Comparison of ENCODE assay signal across 8 mouse cellular contexts in the genomic region with DNA sequence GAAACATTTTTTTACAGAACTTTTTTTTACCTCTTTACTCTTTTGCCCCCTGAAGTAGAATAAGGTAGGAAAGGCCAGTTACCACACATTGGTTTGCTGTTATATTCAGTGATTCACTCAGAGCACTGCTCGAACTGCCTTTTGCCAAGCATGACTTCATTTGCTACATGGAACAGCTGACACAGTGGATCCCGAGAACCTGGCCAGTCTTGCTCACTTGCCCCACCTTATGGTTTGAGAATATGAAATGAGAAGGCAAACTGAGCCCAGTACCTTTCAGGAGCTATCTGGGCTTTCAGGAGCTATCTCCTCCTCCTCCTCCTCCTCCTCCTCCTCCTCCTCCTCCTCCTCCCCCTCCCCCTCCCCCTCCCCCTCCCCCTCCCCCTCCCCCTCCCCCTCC. TPM values are rescaled to one million over a fixed set of nuclear protein-coding genes. Genes with fewer than 3 reads are reported as not detected.
A peak's percentile ranks its signal among the peaks of the same experiment; 100 is the strongest.
DNase-seq lines count a peak whose midpoint lies in the region; ATAC-seq and TF ChIP-seq lines count a peak whose summit lies in the region.

No protein-coding gene starts in this region.

- H3K4me2 ChIP-seq in limb, embryonic 14.5 days (replicated peaks; ENCODE audit: low read depth, low read length, severe bottlenecking): no peak overlapping the region
- H3K4me2 ChIP-seq in liver, postnatal 0 days (ENCODE audit: low read depth, low read length): no peak overlapping the region
- H3K4me2 ChIP-seq in intestine, embryonic 16.5 days (ENCODE audit: low read depth, low read length): no peak overlapping the region

- no peaks in the 10 kb centered on the region for H3K9me3 ChIP-seq in limb, embryonic 14.5 days (ENCODE audit: control insufficient read depth, low read length)
- H3K9me3 ChIP-seq in limb, embryonic 10.5 days (replicated peaks): no peaks in the 10 kb centered on the region
- no peaks in the 10 kb centered on the region for H3K9me3 ChIP-seq in liver, postnatal 0 days (ENCODE audit: low read length)
- H3K9me3 ChIP-seq in intestine, embryonic 16.5 days (ENCODE audit: control insufficient read depth, low read length): no peaks in the 10 kb centered on the region

- WGBS in limb, embryonic 14.5 days: 44% methylated on average over 2 of the region's 2 CpGs
- WGBS in limb, embryonic 10.5 days: 63% methylated on average over 2 of the region's 2 CpGs
- WGBS in liver, postnatal 0 days (ENCODE audit: insufficient replicate concordance): 53% methylated on average over 2 of the region's 2 CpGs
- WGBS in intestine, embryonic 16.5 days: 48% methylated on average over 2 of the region's 2 CpGs

- no peaks in the 10 kb centered on the region for H3K27me3 ChIP-seq in limb, embryonic 14.5 days (ENCODE audit: control insufficient read depth, insufficient read depth, low read length)
- no peaks in the 10 kb centered on the region for H3K27me3 ChIP-seq in limb, embryonic 10.5 days (ENCODE audit: low read depth, poor library complexity, severe bottlenecking)
- no peaks in the 10 kb centered on the region for H3K27me3 ChIP-seq in liver, postnatal 0 days (ENCODE audit: insufficient read depth, low read length)
- H3K27me3 ChIP-seq in intestine, embryonic 16.5 days (replicated peaks; ENCODE audit: control insufficient read depth, insufficient read depth, low read length): no peaks in the 10 kb centered on the region

- H3K9ac ChIP-seq in limb, embryonic 14.5 days (ENCODE audit: low read depth, low read length, severe bottlenecking): no peak overlapping the region
- no peak overlapping the region for H3K9ac ChIP-seq in liver, postnatal 0 days (replicated peaks)
- H3K9ac ChIP-seq in intestine, embryonic 16.5 days (ENCODE audit: low read depth, low read length): no peak overlapping the region

- H3K27ac ChIP-seq in limb, embryonic 14.5 days (replicated peaks; ENCODE audit: low read depth, low read length): no peak overlapping the region
- no peak overlapping the region for H3K27ac ChIP-seq in limb, embryonic 10.5 days
- H3K27ac ChIP-seq in liver, postnatal 0 days (ENCODE audit: low read depth): no peak overlapping the region
- H3K27ac ChIP-seq in intestine, embryonic 16.5 days (ENCODE audit: low read length): no peak overlapping the region

- peaks cover 5% of the 10 kb centered on the region for H3K36me3 ChIP-seq in limb, embryonic 14.5 days (ENCODE audit: control insufficient read depth, insufficient read depth, low read length)
- peaks cover 18% of the 10 kb centered on the region for H3K36me3 ChIP-seq in limb, embryonic 10.5 days
- H3K36me3 ChIP-seq in liver, postnatal 0 days (replicated peaks; ENCODE audit: insufficient read depth, low read length): no peaks in the 10 kb centered on the region
- H3K36me3 ChIP-seq in intestine, embryonic 16.5 days (ENCODE audit: control insufficient read depth, insufficient read depth, low read length): no peaks in the 10 kb centered on the region

- H3K4me3 ChIP-seq in limb, embryonic 14.5 days (replicated peaks; ENCODE audit: low read length): no peak overlapping the region
- no peak overlapping the region for H3K4me3 ChIP-seq in limb, embryonic 10.5 days
- H3K4me3 ChIP-seq in liver, postnatal 0 days (ENCODE audit: low read depth, low read length): no peak overlapping the region
- H3K4me3 ChIP-seq in intestine, embryonic 16.5 days (ENCODE audit: low read length): no peak overlapping the region

- ATAC-seq in limb, embryonic 14.5 days (ENCODE audit: low FRiP score, low read depth): no peak
- ATAC-seq in liver, postnatal 0 days: no peak
- no peak for ATAC-seq in intestine, embryonic 16.5 days

- no peak for TF ChIP-seq EP300 in liver, postnatal 0 days (IDR thresholded peaks at IDR 0.05; ENCODE audit: low read depth)

- peak; percentile 52 for DNase-seq in adrenal gland, adult 2 months
- no peak for DNase-seq in adrenal gland, postnatal 4 days (ENCODE audit: low spot score in 2 of 2)
- peak; percentile 51 for DNase-seq in limb, embryonic 14.5 days (ENCODE audit: low spot score)
- no peak for DNase-seq in limb, embryonic 10.5 days (ENCODE audit: low spot score)
- peak; percentile 86 for DNase-seq in cerebellum, adult 9-11 months
- no peak for DNase-seq in liver, postnatal 0 days
- DNase-seq in frontal cortex, postnatal 25 days (ENCODE audit: low spot score in 2 of 2): no peak

- TF ChIP-seq POLR2A in limb, embryonic 14.5 days (IDR thresholded peaks at IDR 0.05; ENCODE audit: borderline replicate concordance, extremely low read depth, insufficient read depth, insufficient read length): no peak

- peak; percentile 32 for TF ChIP-seq CTCF in liver, postnatal 0 days (IDR thresholded peaks at IDR 0.05; ENCODE audit: low read depth)

- no peaks in the 10 kb centered on the region for H3K4me1 ChIP-seq in limb, embryonic 14.5 days (ENCODE audit: control insufficient read depth, insufficient read depth, low read length)
- no peaks in the 10 kb centered on the region for H3K4me1 ChIP-seq in limb, embryonic 10.5 days
- no peaks in the 10 kb centered on the region for H3K4me1 ChIP-seq in liver, postnatal 0 days (ENCODE audit: insufficient read depth)
- no peaks in the 10 kb centered on the region for H3K4me1 ChIP-seq in intestine, embryonic 16.5 days (ENCODE audit: control insufficient read depth, insufficient read depth, low read length)

RNA-seq across cellular contexts. Expression of gene Ppp6r2, which starts 22.2 kb away (rescaled TPM):
- 10 to 100 TPM; 38.6 to 54.4 TPM for total RNA-seq in adrenal gland, adult 2 months (2021)
- 565 and 749 TPM in 2 replicates for polyA plus RNA-seq in adrenal gland, adult 2 months (2012; rRNA removed)
- total RNA-seq in adrenal gland, postnatal 4 days (2021): 10 to 100 TPM; 53.8 to 57.6 TPM
- 59.0 and 71.5 TPM in 2 replicates for polyA plus RNA-seq in limb, embryonic 14.5 days (2012; rRNA removed)
- 28.3 and 31.7 TPM in 2 replicates for polyA plus RNA-seq in limb, embryonic 14.5 days (2014; fragmentation: Nextera tagmentation; extraction: Ambion mirVana)
- polyA plus RNA-seq in limb, embryonic 10.5 days (2016; fragmentation: Nextera tagmentation; extraction: Ambion mirVana): 15.4 and 21.2 TPM in 2 replicates
- 13.9 and 18.1 TPM in 2 replicates for polyA plus RNA-seq in liver, postnatal 0 days (2015; fragmentation: Nextera tagmentation; extraction: Ambion mirVana)
- 18.0 and 20.1 TPM in 2 replicates for polyA plus RNA-seq in intestine, embryonic 16.5 days (2015; fragmentation: Nextera tagmentation; extraction: Ambion mirVana)

RNA-seq across cellular contexts. Expression of gene Dennd6b, which starts 37.3 kb away (rescaled TPM):
- total RNA-seq in adrenal gland, adult 2 months (2021): 1 to 10 TPM; 5.2 to 5.7 TPM
- 24.0 and 24.9 TPM in 2 replicates for polyA plus RNA-seq in adrenal gland, adult 2 months (2012; rRNA removed)
- 10 to 100 TPM; 11.5 to 13.0 TPM for total RNA-seq in adrenal gland, postnatal 4 days (2021)
- polyA plus RNA-seq in limb, embryonic 14.5 days (2012; rRNA removed): 39.2 and 53.6 TPM in 2 replicates
- 12.7 and 14.0 TPM in 2 replicates for polyA plus RNA-seq in limb, embryonic 14.5 days (2014; fragmentation: Nextera tagmentation; extraction: Ambion mirVana)
- 21.2 and 27.5 TPM in 2 replicates for polyA plus RNA-seq in limb, embryonic 10.5 days (2016; fragmentation: Nextera tagmentation; extraction: Ambion mirVana)
- polyA plus RNA-seq in liver, postnatal 0 days (2015; fragmentation: Nextera tagmentation; extraction: Ambion mirVana): 2.6 and 2.7 TPM in 2 replicates
- 10.9 and 13.0 TPM in 2 replicates for polyA plus RNA-seq in intestine, embryonic 16.5 days (2015; fragmentation: Nextera tagmentation; extraction: Ambion mirVana)

RNA-seq across cellular contexts. Expression of gene Plxnb2, which starts 53.0 kb away (rescaled TPM):
- total RNA-seq in adrenal gland, adult 2 months (2021): 100 to 1,000 TPM in 1 of 2 experiments, 10 to 100 TPM in 1; 94.8 to 118 TPM
- 168 and 182 TPM in 2 replicates for polyA plus RNA-seq in adrenal gland, adult 2 months (2012; rRNA removed)
- 100 to 1,000 TPM; 167 to 207 TPM for total RNA-seq in adrenal gland, postnatal 4 days (2021)
- polyA plus RNA-seq in limb, embryonic 14.5 days (2012; rRNA removed): 212 and 268 TPM in 2 replicates
- polyA plus RNA-seq in limb, embryonic 14.5 days (2014; fragmentation: Nextera tagmentation; extraction: Ambion mirVana): 170 and 183 TPM in 2 replicates
- polyA plus RNA-seq in limb, embryonic 10.5 days (2016; fragmentation: Nextera tagmentation; extraction: Ambion mirVana): 147 and 162 TPM in 2 replicates
- polyA plus RNA-seq in liver, postnatal 0 days (2015; fragmentation: Nextera tagmentation; extraction: Ambion mirVana): 27.2 and 29.7 TPM in 2 replicates
- polyA plus RNA-seq in intestine, embryonic 16.5 days (2015; fragmentation: Nextera tagmentation; extraction: Ambion mirVana): 98.5 and 104 TPM in 2 replicates

Comparison
In these comparisons a context has a peak if more than half of its experiments do, and no peak if none do; other contexts are left out.
1. DNase-seq: peak in adrenal gland, adult 2 months (single experiment), limb, embryonic 14.5 days (single experiment) and cerebellum, adult 9-11 months (single experiment); none in adrenal gland, postnatal 4 days (0 of 2), limb, embryonic 10.5 days (single experiment), liver, postnatal 0 days (single experiment) and frontal cortex, postnatal 25 days (0 of 2).